Mouse (Mus musculus) hindbrain, embryonic 11.5 days (tissue): ENCODE measurements at regions not wholly inside any gene's neighbourhood (a gene's known extent, or its start where the extent isn't known, plus 50 kb on each side); places are given as distances from the start of the nearest gene placed in this dataset.
A peak's percentile ranks its signal among the peaks of the same experiment; 100 is the strongest.

Experiments used
- ATAC-seq: fragments of 200-750 bp; cut with Nextera tagmentation; 2 replicates; pipeline ENCODE4 v1.8.0; 2017; ENCODE audit warnings: mild to moderate bottlenecking, moderate TSS enrichment, moderate library complexity; ENCODE audit not compliant: low FRiP score
- DNase-seq: peaks from one replicate; pipeline ENCODE4 v3.0.0-alpha.2; 2015; ENCODE audit warnings: low spot score
- H3K27ac ChIP-seq: fragments of 300-500 bp; sonication (generic); 2 replicates; pipeline ENCODE4 v1.5.1; 2014; ENCODE audit warnings: mild to moderate bottlenecking, low read depth, low read length
- H3K27me3 ChIP-seq: fragments of 300-500 bp; sonication (generic); 2 replicates; pipeline ENCODE4 v1.6.1; 2014; ENCODE audit warnings: mild to moderate bottlenecking, low read length, moderate library complexity, mixed read lengths; ENCODE audit not compliant: control insufficient read depth, insufficient read depth
- H3K36me3 ChIP-seq: fragments of 300-500 bp; sonication (generic); 2 replicates; pipeline ENCODE4 v1.6.1; 2014; ENCODE audit warnings: mild to moderate bottlenecking, low read length, moderate library complexity, mixed read lengths; ENCODE audit not compliant: control insufficient read depth, insufficient read depth
- H3K4me1 ChIP-seq: fragments of 300-500 bp; sonication (generic); replicated peaks from 2 replicates; pipeline ENCODE4 v1.6.1; 2014; ENCODE audit warnings: low read length, mixed read lengths; ENCODE audit not compliant: control insufficient read depth, insufficient read depth
- H3K4me2 ChIP-seq: fragments of 300-500 bp; sonication (generic); replicated peaks from 2 replicates; pipeline ENCODE4 v1.6.1; 2014; ENCODE audit warnings: mild to moderate bottlenecking, low read depth, low read length
- H3K4me3 ChIP-seq: fragments of 300-500 bp; sonication (generic); 2 replicates; pipeline ENCODE4 v1.5.1; 2014; ENCODE audit warnings: low read depth, low read length
- H3K9ac ChIP-seq: fragments of 300-500 bp; sonication (generic); 2 replicates; pipeline ENCODE4 v1.6.1; 2014; ENCODE audit warnings: low read depth, low read length
- H3K9me3 ChIP-seq: fragments of 300-500 bp; sonication (generic); 2 replicates; pipeline ENCODE4 v1.6.1; 2016; ENCODE audit warnings: low read length; ENCODE audit not compliant: control insufficient read depth
- whole genome bisulfite sequencing: fragments of 180-500 bp; shearing (Covaris S2); extraction: QIAGEN DNeasy Blood & Tissue Kit; methylation state at CpG from one replicate; pipeline ENCODE4 v1.1.7; 2014; 5-methylcytosine and 5-hydroxymethylcytosine counted together

- DNase-seq, result no peak
- no peak overlapping the region for H3K4me2 ChIP-seq
Observed at GRCm38 (mm10) chr2:11037343-11037742, 134.6 kb upstream of the Prkcq start.

DNA sequence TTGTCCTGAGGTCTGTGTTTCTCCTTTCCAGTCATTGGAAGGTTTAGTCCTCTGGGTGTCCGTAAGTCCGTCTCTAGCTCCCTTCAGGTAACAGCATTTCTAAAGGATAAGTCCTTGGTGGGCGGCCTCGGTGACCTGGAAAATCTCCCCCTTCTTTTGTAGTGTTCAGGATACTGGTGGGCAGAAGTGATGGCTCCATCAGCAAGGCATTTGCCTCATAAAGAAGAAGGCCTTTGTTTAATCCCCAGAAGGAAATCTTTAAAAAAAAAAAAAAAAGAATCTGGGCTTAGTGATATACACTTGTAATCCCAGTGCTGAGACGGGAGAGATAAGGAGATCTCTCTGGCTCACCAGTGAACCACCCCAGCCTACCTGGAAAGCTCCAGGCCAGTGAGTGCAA, 133.5 kb upstream of the Prkcq start:
- Histone ChIP-seq H3K27ac (no peak overlapping the region), H3K9ac (no peak overlapping the region), H3K4me1 (no peaks in the 10 kb centered on the region), H3K4me3 (no peak overlapping the region), H3K9me3 (no peaks in the 10 kb centered on the region), H3K36me3 (no peaks in the 10 kb centered on the region), H3K4me2 (no peak overlapping the region), H3K27me3 (no peaks in the 10 kb centered on the region)
- DNase-seq (no peak), ATAC-seq (no peak)
- 89% methylated on average over 5 of the region's 5 CpGs for WGBS

More at GRCm38 (mm10) chr2:11037343-11037742, 134.6 kb upstream of the Prkcq start:
- Histone ChIP-seq H3K4me3 (no peak overlapping the region), H3K36me3 (no peaks in the 10 kb centered on the region), H3K27me3 (no peaks in the 10 kb centered on the region), H3K27ac (no peak overlapping the region), H3K9me3 (no peaks in the 10 kb centered on the region), H3K4me1 (no peaks in the 10 kb centered on the region), H3K9ac (no peak overlapping the region)
- WGBS, result 84% methylated on average over 10 of the region's 11 CpGs
- no peak for ATAC-seq

GRCm38 (mm10) chr2:11040005-11040404, 131.9 kb upstream of the Prkcq start:
- ATAC-seq, result no peak
- no peak overlapping the region for H3K4me2 ChIP-seq
- DNase-seq, result no peak
- no peaks in the 10 kb centered on the region for H3K9me3 ChIP-seq
- no peak overlapping the region for H3K27ac ChIP-seq
- no peaks in the 10 kb centered on the region for H3K27me3 ChIP-seq
- H3K9ac ChIP-seq, result no peak overlapping the region
- H3K4me1 ChIP-seq, result no peaks in the 10 kb centered on the region
- no peaks in the 10 kb centered on the region for H3K36me3 ChIP-seq
- WGBS, result 95% methylated on average over 2 of the region's 2 CpGs
- H3K4me3 ChIP-seq, result no peak overlapping the region

- Histone ChIP-seq H3K27me3 (no peaks in the 10 kb centered on the region), H3K27ac (no peak overlapping the region), H3K4me2 (no peak overlapping the region), H3K4me1 (no peaks in the 10 kb centered on the region), H3K4me3 (no peak overlapping the region), H3K9me3 (no peaks in the 10 kb centered on the region), H3K9ac (no peak overlapping the region), H3K36me3 (no peaks in the 10 kb centered on the region)
- ATAC-seq (no peak), DNase-seq (no peak)
- WGBS, result 84% methylated on average over 3 of the region's 3 CpGs
Observed at GRCm38 (mm10) chr2:11044727-11045274, 127.1 kb upstream of the Prkcq start.

DNA sequence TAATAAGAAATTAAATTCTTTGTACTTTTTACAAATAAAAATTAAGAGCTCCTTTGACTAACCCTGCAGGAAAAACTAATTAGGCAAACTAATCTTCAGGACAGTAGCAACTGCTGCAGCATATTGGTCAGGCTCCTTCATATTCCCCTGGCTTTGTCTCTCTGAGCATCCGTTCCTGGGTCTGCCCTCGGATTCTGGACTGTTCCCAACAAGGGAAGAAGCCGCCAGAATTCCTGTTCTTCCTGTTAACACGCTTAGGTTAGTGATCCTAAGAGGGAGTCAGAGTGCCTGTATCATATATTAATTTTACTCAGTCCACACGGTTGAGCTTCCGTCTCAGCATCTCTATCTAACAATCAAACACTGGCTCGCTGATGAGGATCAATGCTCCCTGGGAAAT, 120.3 kb upstream of the Prkcq start:
- H3K27me3 ChIP-seq, result no peaks in the 10 kb centered on the region
- no peak overlapping the region for H3K4me2 ChIP-seq
- H3K9me3 ChIP-seq, result no peaks in the 10 kb centered on the region
- ATAC-seq (no peak), DNase-seq (no peak)
- H3K4me3 ChIP-seq, result no peak overlapping the region
- H3K9ac ChIP-seq, result no peak overlapping the region
- no peak overlapping the region for H3K27ac ChIP-seq
- no peaks in the 10 kb centered on the region for H3K36me3 ChIP-seq
- no peaks in the 10 kb centered on the region for H3K4me1 ChIP-seq
- WGBS, result 88% methylated on average over 7 of the region's 7 CpGs

- Histone ChIP-seq H3K4me3 (no peak overlapping the region), H3K36me3 (no peaks in the 10 kb centered on the region), H3K4me2 (no peak overlapping the region), H3K9me3 (no peaks in the 10 kb centered on the region), H3K4me1 (no peaks in the 10 kb centered on the region), H3K27me3 (no peaks in the 10 kb centered on the region), H3K9ac (no peak overlapping the region), H3K27ac (no peak overlapping the region)
- WGBS, result 22% methylated on average over 9 of the region's 9 CpGs
- ATAC-seq, result peak; percentile 89
- peak; percentile 79 for DNase-seq
Observed at GRCm38 (mm10) chr2:11059731-11060425, 112.0 kb upstream of the Prkcq start.

DNA sequence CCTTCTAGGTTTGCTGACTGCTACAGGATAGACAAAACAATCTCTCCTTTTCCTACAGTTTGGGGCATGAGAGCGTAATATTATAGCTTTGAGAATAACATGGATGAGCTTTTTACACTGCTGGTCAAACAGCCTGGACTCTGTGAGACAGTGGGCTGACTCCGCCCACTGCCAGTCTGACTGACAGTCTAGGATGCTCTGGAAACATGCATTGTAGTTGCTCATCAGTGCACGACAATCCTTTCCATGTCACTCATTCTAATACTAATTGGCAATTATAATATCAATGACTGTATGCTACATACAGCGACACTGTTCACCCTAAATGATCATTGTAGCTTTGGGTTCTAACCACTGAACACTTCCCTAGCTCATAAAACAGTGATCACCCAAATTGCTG, 104.5 kb upstream of the Prkcq start:
- H3K4me1 ChIP-seq, result no peaks in the 10 kb centered on the region
- no peaks in the 10 kb centered on the region for H3K27me3 ChIP-seq
- no peak overlapping the region for H3K4me3 ChIP-seq
- ATAC-seq, result peak; percentile 75; the same call in 1 of the 2 replicates
- WGBS, result 66% methylated on average over 4 of the region's 4 CpGs
- H3K4me2 ChIP-seq, result no peak overlapping the region
- no peaks in the 10 kb centered on the region for H3K36me3 ChIP-seq
- no peak overlapping the region for H3K27ac ChIP-seq
- no peak overlapping the region for H3K9ac ChIP-seq
- no peaks in the 10 kb centered on the region for H3K9me3 ChIP-seq
- DNase-seq, result peak; percentile 29

DNA sequence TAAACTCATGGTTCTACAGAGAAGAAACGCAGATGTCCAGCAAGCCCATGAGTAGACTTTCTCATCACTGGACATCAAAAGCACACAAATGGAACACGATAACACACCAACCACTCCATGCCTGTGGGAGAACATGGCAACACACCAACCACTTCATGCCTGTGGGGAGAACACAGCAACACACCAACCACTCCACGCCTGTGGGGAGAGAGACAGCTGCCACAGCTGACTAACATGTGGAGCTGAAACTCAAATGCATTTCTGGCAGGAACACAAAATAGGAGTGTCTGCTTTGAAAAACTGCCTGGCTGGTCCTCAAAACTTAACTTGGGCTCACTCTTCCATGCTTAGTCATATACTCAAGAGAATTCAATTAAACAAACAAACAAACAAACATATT, 88.4 kb upstream of the Prkcq start:
- no peak overlapping the region for H3K4me3 ChIP-seq
- H3K36me3 ChIP-seq, result no peaks in the 10 kb centered on the region
- ATAC-seq (no peak), DNase-seq (no peak)
- H3K9me3 ChIP-seq, result no peaks in the 10 kb centered on the region
- no peaks in the 10 kb centered on the region for H3K4me1 ChIP-seq
- no peak overlapping the region for H3K4me2 ChIP-seq
- no peak overlapping the region for H3K27ac ChIP-seq
- 87% methylated on average over 3 of the region's 3 CpGs for WGBS
- no peaks in the 10 kb centered on the region for H3K27me3 ChIP-seq
- H3K9ac ChIP-seq, result no peak overlapping the region

GRCm38 (mm10) chr2:11086996-11087395, 84.9 kb upstream of the Prkcq start:
- H3K4me1 ChIP-seq, result no peaks in the 10 kb centered on the region
- ATAC-seq (no peak), DNase-seq (peak; percentile 37)
- H3K36me3 ChIP-seq, result no peaks in the 10 kb centered on the region
- 35% methylated on average over 1 of the region's 1 CpGs for WGBS
- no peak overlapping the region for H3K27ac ChIP-seq
- no peak overlapping the region for H3K4me2 ChIP-seq
- no peaks in the 10 kb centered on the region for H3K27me3 ChIP-seq
- H3K4me3 ChIP-seq, result no peak overlapping the region
- no peaks in the 10 kb centered on the region for H3K9me3 ChIP-seq
- H3K9ac ChIP-seq, result no peak overlapping the region
